Mouse (Mus musculus): Measurements from ENCODE around the gene Nedd9.

Nedd9 gene

GRCm38 (mm10) chr13:41491981-41492702, 5.0 kb upstream of the Nedd9 start:
- DNase-seq (ENCODE audit: low read depth in 1 of 2, low spot score in 2 of 2): no peak

- DNase-seq (ENCODE audit: low read depth in 1 of 2, low spot score in 2 of 2): no peak
Observed at GRCm38 (mm10) chr13:41491522-41491921, 4.4 kb upstream of the Nedd9 start.

GRCm38 (mm10) chr13:41490282-41490681, 3.1 kb upstream of the Nedd9 start:
- DNase-seq (ENCODE audit: low read depth in 1 of 2, low spot score in 2 of 2): no peak

- DNase-seq (ENCODE audit: low read depth in 1 of 2, low spot score in 2 of 2): no peak
Observed at GRCm38 (mm10) chr13:41489705-41490275, 2.6 kb upstream of the Nedd9 start.

- no peak for DNase-seq (ENCODE audit: low read depth in 1 of 2, low spot score in 2 of 2)
Observed at GRCm38 (mm10) chr13:41487409-41487743, 214 bp upstream of the Nedd9 start.

GRCm38 (mm10) chr13:41483966-41484365, 3.2 kb downstream of the Nedd9 start:
- no peak for DNase-seq (ENCODE audit: low read depth in 1 of 2, low spot score in 2 of 2)

GRCm38 (mm10) chr13:41482408-41483011, 4.7 kb downstream of the Nedd9 start:
- DNase-seq (ENCODE audit: low read depth in 1 of 2, low spot score in 2 of 2): no peak

- DNase-seq (ENCODE audit: low read depth in 1 of 2, low spot score in 2 of 2): no peak
Observed at GRCm38 (mm10) chr13:41479737-41480435, 7.3 kb downstream of the Nedd9 start.

- DNase-seq (ENCODE audit: low read depth in 1 of 2, low spot score in 2 of 2): no peak
Observed at GRCm38 (mm10) chr13:41476216-41476615, 10.9 kb downstream of the Nedd9 start.

- no peak for DNase-seq (ENCODE audit: low read depth in 1 of 2, low spot score in 2 of 2)
Observed at GRCm38 (mm10) chr13:41474365-41474764, 12.8 kb downstream of the Nedd9 start.

- no peak for DNase-seq (ENCODE audit: low read depth in 1 of 2, low spot score in 2 of 2)
Observed at GRCm38 (mm10) chr13:41473504-41473903, 13.7 kb downstream of the Nedd9 start.

GRCm38 (mm10) chr13:41472878-41473424, 14.2 kb downstream of the Nedd9 start:
- DNase-seq (ENCODE audit: low read depth in 1 of 2, low spot score in 2 of 2): no peak

- DNase-seq (ENCODE audit: low read depth in 1 of 2, low spot score in 2 of 2): peak in 1 of 2 experiments; percentile 26
Observed at GRCm38 (mm10) chr13:41468277-41468676, 18.9 kb downstream of the Nedd9 start.

GRCm38 (mm10) chr13:41467036-41467435, 20.1 kb downstream of the Nedd9 start:
- DNase-seq (ENCODE audit: low read depth in 1 of 2, low spot score in 2 of 2): peak; percentile 71 to 73

GRCm38 (mm10) chr13:41466616-41467015, 20.5 kb downstream of the Nedd9 start:
- peak in 1 of 2 experiments; percentile 37 for DNase-seq (ENCODE audit: low read depth in 1 of 2, low spot score in 2 of 2)

- no peak for DNase-seq (ENCODE audit: low read depth in 1 of 2, low spot score in 2 of 2)
Observed at GRCm38 (mm10) chr13:41466191-41466590, 21.0 kb downstream of the Nedd9 start.

GRCm38 (mm10) chr13:41461418-41461817, 25.7 kb downstream of the Nedd9 start:
- no peak for DNase-seq (ENCODE audit: low read depth in 1 of 2, low spot score in 2 of 2)

GRCm38 (mm10) chr13:41459683-41460286, 27.4 kb downstream of the Nedd9 start:
- DNase-seq (ENCODE audit: low read depth in 1 of 2, low spot score in 2 of 2): peak in 1 of 2 experiments; percentile 38

- no peak for DNase-seq (ENCODE audit: low read depth in 1 of 2, low spot score in 2 of 2)
Observed at GRCm38 (mm10) chr13:41458709-41459108, 28.5 kb downstream of the Nedd9 start.

- DNase-seq (ENCODE audit: low read depth in 1 of 2, low spot score in 2 of 2): no peak
Observed at GRCm38 (mm10) chr13:41457798-41458390, 29.3 kb downstream of the Nedd9 start.
